Mouse (Mus musculus): Measurements from ENCODE around the gene Kcnk3. TPM values are rescaled to one million over a fixed set of nuclear protein-coding genes. Genes with fewer than 3 reads are reported as not detected.

Kcnk3 gene
- total RNA-seq, 2 experiments from 2014 or later = not detected

DNA sequence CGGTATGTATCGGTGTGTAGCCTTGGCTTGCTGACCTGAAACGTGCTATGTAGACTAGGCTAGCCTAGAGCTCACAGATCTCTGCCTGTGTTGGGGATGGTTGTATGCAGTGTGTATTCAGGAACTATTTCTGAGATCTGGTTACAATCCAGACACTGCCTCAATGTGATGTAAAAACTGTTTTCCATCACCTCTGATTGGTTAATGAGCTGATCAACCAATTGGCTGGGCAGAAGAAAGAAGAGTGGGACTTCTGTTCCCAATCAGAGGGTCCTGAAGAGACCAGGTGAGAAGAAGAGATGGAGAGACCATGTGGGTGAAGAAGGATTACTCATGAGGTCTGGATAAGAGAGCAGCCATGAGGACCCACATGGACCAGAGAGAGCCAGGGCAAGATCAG lies 79.7 kb downstream of the Kcnk3 start:
- no peak for ATAC-seq (ENCODE audit: poor library complexity, severe bottlenecking)

DNA sequence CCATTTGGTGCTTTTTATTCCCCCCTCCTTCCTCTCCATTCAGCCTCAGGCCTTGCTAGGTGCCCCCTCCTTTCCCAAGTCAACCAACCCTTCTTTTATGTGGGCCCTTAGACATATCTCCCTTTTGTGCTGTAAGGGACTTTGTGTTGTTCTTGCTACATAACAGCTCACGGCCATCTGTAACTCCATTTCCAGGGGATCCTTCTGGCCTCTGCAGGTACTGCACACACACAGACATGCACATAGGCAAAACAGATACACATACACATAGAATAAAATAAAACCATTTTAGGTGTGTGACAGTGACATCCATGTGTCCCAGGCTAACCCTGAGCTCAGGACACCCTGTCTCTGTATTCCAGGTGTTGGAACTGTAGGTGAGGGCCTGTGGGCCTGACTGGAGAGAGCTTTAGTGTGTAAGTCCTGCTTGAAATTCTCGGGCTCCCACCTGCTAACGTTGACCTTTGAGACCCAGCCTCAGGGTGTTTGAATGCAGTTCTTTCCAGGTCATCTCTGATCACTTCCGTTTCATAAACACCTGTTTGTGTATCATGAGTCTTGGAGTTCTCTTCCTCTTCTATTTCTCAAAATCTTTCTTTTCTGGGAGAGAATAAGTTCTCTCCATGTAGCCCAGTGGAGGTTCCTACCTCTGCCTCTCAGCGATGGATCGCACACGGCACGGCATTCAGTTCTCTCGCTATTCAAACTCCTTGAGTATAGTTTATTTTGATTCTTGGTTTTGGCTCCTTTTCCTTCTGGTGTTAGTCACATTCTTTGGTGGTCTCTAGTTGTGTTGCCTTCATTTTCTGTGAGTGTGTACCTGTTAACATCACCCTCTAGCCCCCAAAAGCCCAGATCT lies 80.9 kb downstream of the Kcnk3 start:
- no peak for ATAC-seq (ENCODE audit: poor library complexity, severe bottlenecking)

DNA sequence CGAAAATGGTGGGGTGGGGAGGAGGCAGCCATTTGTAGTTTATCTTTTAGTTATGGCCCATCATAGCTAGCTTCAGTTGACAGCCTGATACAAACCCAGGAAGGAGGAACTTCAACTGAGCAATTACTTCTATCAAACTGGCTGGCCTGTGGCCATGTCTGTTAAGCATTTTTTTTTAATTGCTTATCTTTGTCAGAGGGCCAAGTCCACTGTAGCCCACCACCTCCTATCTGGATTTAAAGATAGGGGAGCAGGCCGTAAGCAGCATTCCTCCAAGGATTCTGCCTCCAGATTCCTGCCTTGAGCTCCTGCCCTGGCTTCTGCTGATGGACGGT lies 81.5 kb downstream of the Kcnk3 start:
- ATAC-seq (ENCODE audit: poor library complexity, severe bottlenecking) = no peak

DNA sequence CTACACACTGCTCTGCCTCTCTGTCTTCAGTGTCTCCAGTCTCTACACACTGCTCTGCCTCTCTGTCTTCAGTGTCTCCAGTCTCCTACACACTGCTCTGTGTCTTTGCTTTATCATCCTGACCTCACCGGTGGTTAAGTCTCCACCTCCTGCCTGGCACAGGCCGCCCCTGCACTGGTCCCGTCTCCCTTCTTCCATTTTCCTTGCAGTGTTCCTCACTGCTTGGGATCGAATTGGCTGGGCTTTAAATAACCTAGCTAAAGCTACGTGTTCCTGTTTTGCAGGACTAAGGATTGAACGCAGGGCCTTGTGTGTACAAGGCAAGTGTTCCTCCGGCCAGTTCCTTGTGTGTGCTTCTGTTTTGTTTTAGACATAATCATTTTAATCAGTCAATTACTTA lies 82.1 kb downstream of the Kcnk3 start:
- no peak for ATAC-seq (ENCODE audit: poor library complexity, severe bottlenecking)

DNA sequence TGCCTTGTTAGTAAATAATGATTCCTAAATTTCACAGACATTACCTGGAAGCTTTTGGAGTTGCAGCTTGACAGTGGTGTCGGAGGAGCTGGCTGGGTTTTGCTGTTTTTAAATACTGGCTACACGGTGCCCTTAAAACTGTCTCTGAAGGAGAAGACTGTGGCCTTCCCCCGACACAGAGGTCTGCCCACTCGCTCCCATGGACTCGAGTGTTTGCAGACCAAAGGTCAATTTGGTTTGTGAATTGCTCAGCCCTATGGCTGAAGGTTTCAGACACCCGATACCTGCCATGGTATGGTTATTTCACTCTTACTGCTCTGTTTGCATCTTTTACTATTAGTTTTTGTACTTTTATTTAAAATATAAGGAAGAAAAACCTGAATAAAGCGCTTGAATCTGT lies 86.0 kb downstream of the Kcnk3 start:
- no peak for ATAC-seq (ENCODE audit: poor library complexity, severe bottlenecking)

Other genes with a start within 250 kb of the Kcnk3 start
- 0.68 and 0.74 TPM in 2 replicates for gene Otof, start 126.2 kb upstream of the Kcnk3 start, total RNA-seq (2015)
- 0.65 and 0.77 TPM in 2 replicates for gene Otof, start 126.2 kb upstream of the Kcnk3 start, total RNA-seq (2017)
- gene 1700001C02Rik, start 122.1 kb upstream of the Kcnk3 start, total RNA-seq (2015) = not detected in 2 replicates
- gene 1700001C02Rik, start 122.1 kb upstream of the Kcnk3 start, total RNA-seq (2017) = not detected in 2 replicates
- gene Cib4, start 42.3 kb upstream of the Kcnk3 start, total RNA-seq (2015) = not detected in 2 replicates
- not detected in 2 replicates for gene Cib4, start 42.3 kb upstream of the Kcnk3 start, total RNA-seq (2017)
- 21.5 and 28.8 TPM in 2 replicates for gene Slc35f6, start 59.8 kb downstream of the Kcnk3 start, total RNA-seq (2015)
- gene Slc35f6, start 59.8 kb downstream of the Kcnk3 start, total RNA-seq (2017) = 23.9 and 26.0 TPM in 2 replicates
- 190 and 250 TPM in 2 replicates for gene Cenpa, start 78.6 kb downstream of the Kcnk3 start, total RNA-seq (2015)
- 124 and 127 TPM in 2 replicates for gene Cenpa, start 78.6 kb downstream of the Kcnk3 start, total RNA-seq (2017)
- gene Dpysl5, start 123.4 kb downstream of the Kcnk3 start, total RNA-seq (2015) = not detected in 2 replicates
- gene Dpysl5, start 123.4 kb downstream of the Kcnk3 start, total RNA-seq (2017) = 0.41 TPM in 1 of 2 replicates, not detected in the other
- 0.25 and 0.98 TPM in 2 replicates for gene Mapre3, start 226.5 kb downstream of the Kcnk3 start, total RNA-seq (2015)
- 0.26 and 0.41 TPM in 2 replicates for gene Mapre3, start 226.5 kb downstream of the Kcnk3 start, total RNA-seq (2017)